Mouse (Mus musculus) C2C12 (cell line): ENCODE results near the gene Pdlim4.

Experiments used
- CTCF ChIP-seq: IDR thresholded peaks from one replicate; pipeline ENCODE4 v1.5.1; 2011; ENCODE audit not compliant: control insufficient read depth, insufficient read depth, insufficient read length
- FOSL1 ChIP-seq: IDR thresholded peaks from one replicate; pipeline ENCODE4 v1.8.0; 2011; ENCODE audit warnings: mild to moderate bottlenecking, low read length; ENCODE audit not compliant: poor library complexity, insufficient read depth, severe bottlenecking
- MAX ChIP-seq: IDR thresholded peaks from one replicate; pipeline ENCODE4 v1.6.1; 2011; ENCODE audit warnings: mild to moderate bottlenecking, control low read depth
- MYOD1 ChIP-seq: IDR thresholded peaks from one replicate; pipeline ENCODE4 v1.6.1; 2011; ENCODE audit warnings: low read depth; ENCODE audit not compliant: control insufficient read depth, insufficient read length
- USF1 ChIP-seq: IDR thresholded peaks from one replicate; pipeline ENCODE4 v1.6.1; 2011; ENCODE audit warnings: low read depth, mild to moderate bottlenecking, control low read depth, moderate library complexity

- no peak for TF ChIP-seq CTCF
- TF ChIP-seq MYOD1, result no peak
- no peak for TF ChIP-seq USF1
- TF ChIP-seq FOSL1, result no peak
- TF ChIP-seq MAX, result no peak
Observed at GRCm38 (mm10) chr11:54060316-54060715, 8.5 kb downstream of the Pdlim4 start.
